Mouse (Mus musculus): ENCODE results near the gene Mapk8ip1. TPM values are rescaled to one million over a fixed set of nuclear protein-coding genes. Genes with fewer than 3 reads are reported as not detected.

The Mapk8ip1 gene
- total and polyA plus RNA-seq, 3 experiments = 0.05 to 0.22 TPM; not detected in 1

DNA sequence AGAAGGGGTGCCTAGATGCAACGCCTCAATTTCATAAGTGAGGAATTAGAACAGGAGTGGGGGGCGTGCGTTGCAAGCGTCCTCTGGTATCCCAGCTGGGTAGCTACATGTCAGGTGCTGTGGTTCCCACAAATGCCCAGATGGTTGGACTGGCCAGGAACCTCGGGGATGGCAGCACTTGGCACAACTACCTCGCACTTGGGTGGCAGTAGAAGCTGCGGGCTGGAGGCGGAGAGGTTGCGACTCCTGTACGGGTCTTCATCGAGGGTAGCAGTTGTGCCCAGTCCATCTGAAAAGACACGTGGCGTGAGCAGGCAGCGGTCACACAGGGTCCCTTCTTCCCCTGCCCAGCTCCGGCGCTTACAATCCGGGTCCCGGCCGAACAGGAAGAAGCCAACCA, 30.7 kb downstream of the Mapk8ip1 start:
- H3K9me3 ChIP-seq (replicated peaks) = no peaks in the 10 kb centered on the region
- ATAC-seq (ENCODE audit: extremely low read depth, insufficient number of reproducible peaks, low FRiP score, poor library complexity, severe bottlenecking) = no peak
- no peak for DNase-seq (ENCODE audit: low spot score)
- no peaks in the 10 kb centered on the region for H3K36me3 ChIP-seq (replicated peaks)
- TF ChIP-seq GATA1 (IDR thresholded peaks at IDR 0.05; ENCODE audit: borderline replicate concordance, low read length) (no peak), GATA2 (IDR thresholded peaks at IDR 0.05; ENCODE audit: borderline replicate concordance, low read depth, low read length) (no peak), POLR2AphosphoS5 (IDR thresholded peaks at IDR 0.05; ENCODE audit: insufficient replicate concordance, low read depth, low read length) (no peak), TAL1 (conservative IDR thresholded peaks at IDR 0.05; ENCODE audit: low read depth, low read length) (no peak), CTCF (IDR thresholded peaks at IDR 0.05; ENCODE audit: low read depth, low read length) (no peak)
- peaks cover 28% of the 10 kb centered on the region for H3K4me1 ChIP-seq (ENCODE audit: insufficient read depth, low read depth, low read length)
- H3K27me3 ChIP-seq (ENCODE audit: insufficient read depth, low read length) = peaks cover 67% of the 10 kb centered on the region
- no peak overlapping the region for H3K4me3 ChIP-seq (ENCODE audit: low read depth, low read length)

DNA sequence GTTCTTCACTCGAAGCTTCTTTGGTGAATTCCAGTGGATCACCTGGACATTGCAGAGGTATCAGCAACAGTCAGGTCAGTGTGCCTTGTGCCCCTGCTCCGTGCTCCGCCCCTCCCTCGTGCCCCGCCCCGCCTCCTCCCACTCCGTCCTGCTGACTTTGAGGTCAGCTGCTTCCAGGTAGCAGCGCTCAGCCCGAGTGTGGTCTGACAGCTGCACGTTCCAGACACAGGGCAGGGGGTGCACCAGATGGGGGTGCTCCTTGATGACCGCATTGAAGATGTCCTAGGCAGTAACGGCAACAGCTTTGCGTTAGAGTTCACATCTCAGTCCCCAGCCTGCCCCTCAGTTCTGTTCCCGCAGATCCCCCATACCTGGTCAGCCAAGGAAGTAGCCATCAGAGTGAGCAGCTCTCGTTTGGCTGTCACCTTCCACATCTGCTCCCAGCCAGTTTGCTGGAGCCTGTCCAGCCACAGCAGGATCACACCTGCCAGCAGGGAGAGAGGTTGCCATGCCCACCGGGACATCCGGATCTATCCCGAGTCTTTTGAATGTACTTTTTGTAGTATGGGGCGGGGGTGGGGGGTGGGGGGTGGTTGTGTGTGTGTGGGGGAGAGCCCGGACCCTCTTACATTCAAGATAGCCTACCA, 33.6 kb downstream of the Mapk8ip1 start:
- H3K27me3 ChIP-seq (ENCODE audit: insufficient read depth, low read length) = peaks cover 74% of the 10 kb centered on the region
- no peak overlapping the region for H3K4me3 ChIP-seq (ENCODE audit: low read depth, low read length)
- ATAC-seq (ENCODE audit: extremely low read depth, insufficient number of reproducible peaks, low FRiP score, poor library complexity, severe bottlenecking) (no peak), DNase-seq (ENCODE audit: low spot score) (no peak)
- TF ChIP-seq GATA2 (IDR thresholded peaks at IDR 0.05; ENCODE audit: borderline replicate concordance, low read depth, low read length) (no peak), CTCF (IDR thresholded peaks at IDR 0.05; ENCODE audit: low read depth, low read length) (no peak), GATA1 (IDR thresholded peaks at IDR 0.05; ENCODE audit: borderline replicate concordance, low read length) (no peak), POLR2AphosphoS5 (IDR thresholded peaks at IDR 0.05; ENCODE audit: insufficient replicate concordance, low read depth, low read length) (no peak), TAL1 (conservative IDR thresholded peaks at IDR 0.05; ENCODE audit: low read depth, low read length) (no peak)
- no peaks in the 10 kb centered on the region for H3K9me3 ChIP-seq (replicated peaks)
- H3K36me3 ChIP-seq (replicated peaks) = peaks cover 6% of the 10 kb centered on the region
- H3K4me1 ChIP-seq (ENCODE audit: insufficient read depth, low read depth, low read length) = peaks cover 11% of the 10 kb centered on the region; the same call in 1 of the 2 replicates

DNA sequence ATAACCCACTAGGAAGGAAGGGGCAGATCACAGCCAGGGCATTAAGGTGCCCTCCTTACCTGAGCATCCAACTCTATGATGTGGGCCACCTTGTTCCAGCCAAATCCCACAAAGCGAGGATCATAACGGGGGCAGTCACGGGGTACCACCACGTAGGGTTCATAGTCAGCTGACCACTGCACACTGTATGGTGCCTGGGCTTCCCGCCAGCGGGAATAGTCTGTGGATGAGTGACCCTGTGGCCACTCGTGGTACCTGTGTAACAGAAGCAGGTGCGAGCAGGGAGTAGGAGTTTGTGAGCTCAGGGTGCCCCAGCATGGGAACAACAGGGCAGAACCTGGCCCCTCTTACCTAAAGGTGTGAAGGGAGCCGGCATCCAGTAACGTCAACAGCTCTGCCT, 35.5 kb downstream of the Mapk8ip1 start:
- peaks cover 13% of the 10 kb centered on the region for H3K36me3 ChIP-seq (replicated peaks)
- H3K4me1 ChIP-seq (ENCODE audit: insufficient read depth, low read depth, low read length) = peaks cover 8% of the 10 kb centered on the region; the same call in 1 of the 2 replicates
- DNase-seq (ENCODE audit: low spot score) (no peak), ATAC-seq (ENCODE audit: extremely low read depth, insufficient number of reproducible peaks, low FRiP score, poor library complexity, severe bottlenecking) (no peak)
- H3K9me3 ChIP-seq (replicated peaks) = no peaks in the 10 kb centered on the region
- TF ChIP-seq GATA2 (IDR thresholded peaks at IDR 0.05; ENCODE audit: borderline replicate concordance, low read depth, low read length) = no peak
- no peak for TF ChIP-seq GATA1 (IDR thresholded peaks at IDR 0.05; ENCODE audit: borderline replicate concordance, low read length)
- no peak for TF ChIP-seq TAL1 (conservative IDR thresholded peaks at IDR 0.05; ENCODE audit: low read depth, low read length)
- TF ChIP-seq CTCF (IDR thresholded peaks at IDR 0.05; ENCODE audit: low read depth, low read length) = no peak
- no peak for TF ChIP-seq POLR2AphosphoS5 (IDR thresholded peaks at IDR 0.05; ENCODE audit: insufficient replicate concordance, low read depth, low read length)
- peaks cover 54% of the 10 kb centered on the region for H3K27me3 ChIP-seq (ENCODE audit: insufficient read depth, low read length)
- no peak overlapping the region; the same call in 1 of the 2 replicates for H3K4me3 ChIP-seq (ENCODE audit: low read depth, low read length)

DNA sequence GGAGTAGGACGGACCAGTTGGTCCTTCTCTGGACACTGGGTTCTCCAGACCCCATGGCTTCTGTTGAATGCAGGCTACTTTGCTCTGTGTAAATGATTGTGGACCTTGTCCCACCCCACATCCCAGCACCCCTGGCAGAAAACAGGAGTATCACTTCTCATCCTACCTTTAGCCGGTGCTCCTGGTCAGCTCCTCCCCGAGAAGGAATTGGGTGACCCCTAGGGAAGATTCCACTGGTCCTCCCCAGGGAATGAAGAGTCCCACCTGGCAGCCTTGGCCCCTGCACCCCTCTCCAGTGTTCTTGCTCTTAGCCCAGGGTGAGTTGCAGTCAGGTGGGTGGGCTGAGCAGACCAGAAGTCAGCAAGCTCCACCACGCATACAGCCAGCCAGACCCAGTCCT, 37.0 kb downstream of the Mapk8ip1 start:
- peaks cover 41% of the 10 kb centered on the region; the same call in 1 of the 2 replicates for H3K27me3 ChIP-seq (ENCODE audit: insufficient read depth, low read length)
- no peak for ATAC-seq (ENCODE audit: extremely low read depth, insufficient number of reproducible peaks, low FRiP score, poor library complexity, severe bottlenecking)
- no peaks in the 10 kb centered on the region for H3K9me3 ChIP-seq (replicated peaks)
- peaks cover 27% of the 10 kb centered on the region for H3K36me3 ChIP-seq (replicated peaks)
- no peak for DNase-seq (ENCODE audit: low spot score)
- H3K4me3 ChIP-seq (ENCODE audit: low read depth, low read length) = no peak overlapping the region
- H3K4me1 ChIP-seq (ENCODE audit: insufficient read depth, low read depth, low read length) = peaks cover 6% of the 10 kb centered on the region; the same call in 1 of the 2 replicates
- TF ChIP-seq TAL1 (conservative IDR thresholded peaks at IDR 0.05; ENCODE audit: low read depth, low read length) = no peak
- TF ChIP-seq GATA1 (IDR thresholded peaks at IDR 0.05; ENCODE audit: borderline replicate concordance, low read length) = no peak
- no peak for TF ChIP-seq GATA2 (IDR thresholded peaks at IDR 0.05; ENCODE audit: borderline replicate concordance, low read depth, low read length)
- no peak for TF ChIP-seq POLR2AphosphoS5 (IDR thresholded peaks at IDR 0.05; ENCODE audit: insufficient replicate concordance, low read depth, low read length)
- no peak for TF ChIP-seq CTCF (IDR thresholded peaks at IDR 0.05; ENCODE audit: low read depth, low read length)

DNA sequence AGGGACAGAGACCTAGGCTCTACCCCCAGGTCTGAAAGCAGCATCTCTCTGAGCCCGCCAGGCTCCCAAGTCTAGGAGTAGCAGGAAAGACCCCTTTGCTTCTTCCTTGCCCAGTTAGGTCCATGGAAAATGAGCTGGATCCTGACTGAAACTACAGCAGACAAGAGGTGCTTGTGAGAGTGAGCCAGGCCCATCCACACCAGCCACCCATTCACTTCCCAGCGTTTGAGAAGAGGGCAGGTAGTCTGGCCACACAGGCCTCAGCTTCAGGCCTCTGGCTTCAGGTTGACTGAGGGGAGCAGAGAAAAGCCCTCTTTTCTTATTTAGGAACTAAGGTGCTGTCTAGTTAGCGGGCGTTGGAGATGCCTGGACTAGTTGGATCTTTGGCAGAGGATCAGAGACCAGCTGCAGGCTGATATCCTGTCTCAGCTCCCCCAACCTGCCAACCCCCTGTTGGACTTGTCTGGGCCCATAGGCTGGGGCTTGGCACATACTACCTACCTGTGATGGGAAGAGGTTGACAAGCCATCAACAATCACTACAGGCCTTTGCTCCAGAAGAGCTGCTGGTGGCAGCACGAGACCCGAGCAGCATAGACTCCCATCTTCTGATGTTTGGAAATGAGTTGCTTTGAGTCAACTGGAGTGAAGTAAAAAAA, 38.4 kb downstream of the Mapk8ip1 start:
- Histone ChIP-seq H3K27me3 (ENCODE audit: insufficient read depth, low read length) (peaks cover 34% of the 10 kb centered on the region; the same call in 1 of the 2 replicates), H3K36me3 (replicated peaks) (peaks cover 36% of the 10 kb centered on the region), H3K9me3 (replicated peaks) (no peaks in the 10 kb centered on the region), H3K4me3 (ENCODE audit: low read depth, low read length) (no peak overlapping the region), H3K4me1 (ENCODE audit: insufficient read depth, low read depth, low read length) (peaks cover 6% of the 10 kb centered on the region; the same call in 1 of the 2 replicates)
- no peak for TF ChIP-seq GATA2 (IDR thresholded peaks at IDR 0.05; ENCODE audit: borderline replicate concordance, low read depth, low read length)
- TF ChIP-seq TAL1 (conservative IDR thresholded peaks at IDR 0.05; ENCODE audit: low read depth, low read length) = no peak
- no peak for TF ChIP-seq CTCF (IDR thresholded peaks at IDR 0.05; ENCODE audit: low read depth, low read length)
- no peak for TF ChIP-seq GATA1 (IDR thresholded peaks at IDR 0.05; ENCODE audit: borderline replicate concordance, low read length)
- TF ChIP-seq POLR2AphosphoS5 (IDR thresholded peaks at IDR 0.05; ENCODE audit: insufficient replicate concordance, low read depth, low read length) = no peak
- ATAC-seq (ENCODE audit: extremely low read depth, insufficient number of reproducible peaks, low FRiP score, poor library complexity, severe bottlenecking) = no peak
- DNase-seq (ENCODE audit: low spot score) = no peak

DNA sequence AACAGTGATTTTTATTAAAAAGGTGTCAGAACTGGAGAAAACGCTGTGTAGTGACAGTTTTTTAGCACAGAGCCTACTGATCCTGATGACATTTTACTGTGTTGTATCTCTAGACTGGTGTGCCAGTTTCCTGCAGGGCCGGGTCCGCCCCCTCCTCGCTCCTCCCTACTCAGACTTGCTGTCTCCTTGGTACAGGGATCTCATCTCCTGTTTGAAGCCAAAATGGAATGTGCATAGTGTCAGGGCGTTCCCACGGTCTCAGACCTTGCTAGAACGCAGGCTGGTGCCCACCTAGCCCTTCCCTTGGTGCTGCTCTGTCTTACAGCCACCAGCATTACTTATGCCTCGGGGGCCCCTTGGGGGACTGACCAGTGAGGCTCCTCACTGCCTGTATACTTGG, 39.3 kb downstream of the Mapk8ip1 start:
- H3K4me1 ChIP-seq (ENCODE audit: insufficient read depth, low read depth, low read length) = no peaks in the 10 kb centered on the region
- no peak for ATAC-seq (ENCODE audit: extremely low read depth, insufficient number of reproducible peaks, low FRiP score, poor library complexity, severe bottlenecking)
- no peak for DNase-seq (ENCODE audit: low spot score)
- H3K36me3 ChIP-seq (replicated peaks) = peaks cover 43% of the 10 kb centered on the region
- peaks cover 25% of the 10 kb centered on the region; the same call in 1 of the 2 replicates for H3K27me3 ChIP-seq (ENCODE audit: insufficient read depth, low read length)
- no peak overlapping the region for H3K4me3 ChIP-seq (ENCODE audit: low read depth, low read length)
- TF ChIP-seq POLR2AphosphoS5 (IDR thresholded peaks at IDR 0.05; ENCODE audit: insufficient replicate concordance, low read depth, low read length) = no peak
- no peak for TF ChIP-seq GATA1 (IDR thresholded peaks at IDR 0.05; ENCODE audit: borderline replicate concordance, low read length)
- TF ChIP-seq TAL1 (conservative IDR thresholded peaks at IDR 0.05; ENCODE audit: low read depth, low read length) = no peak
- TF ChIP-seq CTCF (IDR thresholded peaks at IDR 0.05; ENCODE audit: low read depth, low read length) = no peak
- TF ChIP-seq GATA2 (IDR thresholded peaks at IDR 0.05; ENCODE audit: borderline replicate concordance, low read depth, low read length) = no peak
- H3K9me3 ChIP-seq (replicated peaks) = no peaks in the 10 kb centered on the region
